In the genomic region with DNA sequence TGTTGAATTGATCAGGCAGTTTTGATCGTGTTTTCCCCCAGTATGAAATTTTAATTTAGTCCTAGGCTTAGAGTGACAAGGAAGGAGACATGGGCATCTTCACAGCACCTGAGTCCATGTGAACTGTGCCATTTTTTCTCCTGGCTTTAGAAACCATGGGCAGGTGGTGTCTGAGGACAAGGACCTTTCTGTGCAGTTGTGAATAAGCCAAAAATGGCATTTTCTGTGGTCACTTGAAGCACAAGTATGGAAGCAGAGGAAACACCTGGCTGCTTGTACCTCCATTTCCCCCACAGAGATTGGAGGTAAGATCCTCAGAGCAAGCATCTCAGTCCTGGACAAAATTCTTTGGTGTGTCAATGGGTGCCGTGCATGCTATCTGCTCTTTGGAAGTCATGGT, we compare ENCODE assay signal across 47 mouse cellular contexts. TPM values are rescaled to one million over a fixed set of nuclear protein-coding genes. Genes with fewer than 3 reads are reported as not detected.
"Had no signal": no experiment of that assay in that cellular context is flagged by ENCODE, and none has a peak within 500 bp of the region (broad histone marks: within the 10 kb centered on the region; RNA-seq: fewer than 3 reads in every experiment).

No protein-coding gene starts in this region.

- H3K4me3 ChIP-seq: limb, embryonic 10.5 days; limb, embryonic 12.5 days; limb, embryonic 13.5 days; limb, embryonic 15.5 days; liver, embryonic 12.5 days; liver, embryonic 13.5 days; liver, embryonic 15.5 days; lung, embryonic 15.5 days; megakaryocyte, embryonic 14.5 days; midbrain, embryonic 10.5 days; midbrain, embryonic 12.5 days; midbrain, embryonic 13.5 days; midbrain, embryonic 15.5 days; myocyte; neural tube, embryonic 12.5 days had no signal

- H3K9ac ChIP-seq: limb, embryonic 12.5 days; limb, embryonic 13.5 days; limb, embryonic 15.5 days; liver, embryonic 12.5 days; liver, embryonic 13.5 days; liver, embryonic 14.5 days; liver, embryonic 15.5 days; liver, postnatal 0 days; lung, embryonic 14.5 days; lung, embryonic 15.5 days; midbrain, embryonic 12.5 days; midbrain, embryonic 13.5 days; midbrain, embryonic 15.5 days; neural tube, embryonic 12.5 days had no signal

- H3K27me3 ChIP-seq: limb, embryonic 12.5 days; limb, embryonic 13.5 days; limb, embryonic 15.5 days; liver, embryonic 12.5 days; liver, embryonic 13.5 days; liver, embryonic 15.5 days; lung, embryonic 15.5 days; megakaryocyte, embryonic 14.5 days; midbrain, embryonic 12.5 days; midbrain, embryonic 13.5 days; midbrain, embryonic 15.5 days; neural tube, embryonic 12.5 days had no signal

- DNase-seq: left cerebral cortex, postnatal 4 days; liver; liver, embryonic 13.5 days; liver, postnatal 0 days; lung, adult 18-20 months; lung, adult 2 months; lung, embryonic 14.5 days; lung, postnatal 10 days; lung, postnatal 14 days; lung, postnatal 36 days; lung, postnatal 4 days; midbrain, embryonic 14.5 days had no signal

- H3K4me2 ChIP-seq: limb, embryonic 12.5 days; limb, embryonic 13.5 days; limb, embryonic 15.5 days; liver, embryonic 11.5 days; liver, embryonic 12.5 days; liver, embryonic 13.5 days; liver, embryonic 15.5 days; lung, embryonic 14.5 days; lung, embryonic 15.5 days; midbrain, embryonic 11.5 days; midbrain, embryonic 12.5 days; midbrain, embryonic 13.5 days; midbrain, embryonic 15.5 days; neural tube, embryonic 12.5 days had no signal

- H3K9me3 ChIP-seq: limb, embryonic 10.5 days; limb, embryonic 12.5 days; limb, embryonic 13.5 days; limb, embryonic 15.5 days; liver, embryonic 12.5 days; liver, embryonic 13.5 days; liver, embryonic 15.5 days; lung, embryonic 15.5 days; megakaryocyte, embryonic 14.5 days; midbrain, embryonic 10.5 days; midbrain, embryonic 12.5 days; midbrain, embryonic 13.5 days; midbrain, embryonic 15.5 days; neural tube, embryonic 12.5 days had no signal

- H3K27ac ChIP-seq: limb, embryonic 10.5 days; limb, embryonic 12.5 days; limb, embryonic 13.5 days; limb, embryonic 15.5 days; liver, embryonic 12.5 days; liver, embryonic 13.5 days; liver, embryonic 14.5 days; liver, embryonic 15.5 days; lung, embryonic 15.5 days; macrophage; midbrain, embryonic 10.5 days; midbrain, embryonic 12.5 days; midbrain, embryonic 13.5 days; midbrain, embryonic 15.5 days; neural tube, embryonic 12.5 days had no signal

- H3K4me1 ChIP-seq: limb, embryonic 10.5 days; limb, embryonic 12.5 days; limb, embryonic 13.5 days; limb, embryonic 15.5 days; liver, embryonic 12.5 days; liver, embryonic 13.5 days; liver, embryonic 15.5 days; lung, embryonic 15.5 days; megakaryocyte, embryonic 14.5 days; neural tube, embryonic 12.5 days had no signal

- H3K36me3 ChIP-seq: limb, embryonic 10.5 days; limb, embryonic 12.5 days; limb, embryonic 13.5 days; limb, embryonic 15.5 days; liver, embryonic 12.5 days; liver, embryonic 13.5 days; liver, embryonic 15.5 days; lung, embryonic 15.5 days; midbrain, embryonic 10.5 days; midbrain, embryonic 12.5 days; midbrain, embryonic 13.5 days; midbrain, embryonic 15.5 days; neural tube, embryonic 12.5 days had no signal

RNA-seq across cellular contexts. Expression of a gene that starts 12.5 kb away (rescaled TPM):
- total RNA-seq: left cerebral cortex, postnatal 10 days; left cerebral cortex, postnatal 14 days; left cerebral cortex, postnatal 25 days; left cerebral cortex, postnatal 36 days; left cerebral cortex, postnatal 4 days; liver, adult 2 months; megakaryocyte progenitor cell, adult 5-6 weeks; megakaryocyte, adult 5-6 weeks; megakaryocyte-erythroid progenitor cell, adult 5-6 weeks; midbrain, postnatal 0 days; monocyte, adult 5-6 weeks had no signal
- polyA plus RNA-seq: limb, embryonic 10.5 days; limb, embryonic 11.5 days; limb, embryonic 12.5 days; limb, embryonic 13.5 days; limb, embryonic 14.5 days; limb, embryonic 15.5 days; liver, adult 2 months; liver, embryonic 11.5 days; liver, embryonic 12.5 days; liver, embryonic 13.5 days; liver, embryonic 14.5 days; liver, embryonic 15.5 days; liver, embryonic 16.5 days; liver, postnatal 0 days; lung, adult 2 months; lung, embryonic 14.5 days; lung, embryonic 15.5 days; lung, embryonic 16.5 days; lung, postnatal 0 days; macrophage; midbrain, embryonic 10.5 days; midbrain, embryonic 11.5 days; midbrain, embryonic 12.5 days; midbrain, embryonic 13.5 days; midbrain, embryonic 14.5 days; midbrain, embryonic 15.5 days; midbrain, embryonic 16.5 days; midbrain, postnatal 0 days; myocyte; neural tube, embryonic 11.5 days; neural tube, embryonic 12.5 days had no signal
